Mouse (Mus musculus): ENCODE measurements around the gene Gm3264. TPM values are rescaled to one million over a fixed set of nuclear protein-coding genes. Genes with fewer than 3 reads are reported as not detected.
"Not testable (repeated sequence)": the region's sequence is repeated elsewhere in the genome, so short reads cannot be mapped to it uniquely, and the experiment has no call there.

Gene Gm3264
- 1.1 and 1.7 TPM in 2 replicates for polyA plus RNA-seq (2014; fragmentation: Nextera tagmentation; extraction: Ambion mirVana)

GRCm38 (mm10) chr14:4855299-4855980, at the start of gene Gm3264:
Gene Gm3264 (plus strand): TSS chr14:4855576.
- peak within 1 kb of the TSS; percentile 48 for H3K9ac ChIP-seq (replicated peaks; ENCODE audit: low read length)
- 3% methylated on average over 29 of the region's 59 CpGs for WGBS
- peak within 1 kb of the TSS; percentile 40 for H3K4me2 ChIP-seq (ENCODE audit: low read depth, low read length)
- not testable (repeated sequence) for H3K4me1 ChIP-seq (ENCODE audit: control insufficient read depth, insufficient read depth, low read length); H3K27ac ChIP-seq (replicated peaks; ENCODE audit: low read depth, low read length); ATAC-seq (replicated peaks; ENCODE audit: insufficient number of reproducible peaks, low FRiP score, low TSS enrichment, low read depth); H3K27me3 ChIP-seq (ENCODE audit: control insufficient read depth, insufficient read depth, low read length); H3K36me3 ChIP-seq (replicated peaks; ENCODE audit: control insufficient read depth, insufficient read depth, low read depth, low read length); H3K9me3 ChIP-seq (replicated peaks; ENCODE audit: control insufficient read depth, low read length)
- H3K4me3 ChIP-seq (ENCODE audit: low read depth, low read length) = peak within 1 kb of the TSS; percentile 32
- peak; percentile 1 for DNase-seq (ENCODE audit: low spot score)

GRCm38 (mm10) chr14:4806421-4806820, 49.0 kb upstream of the Gm3264 start:
- not testable (repeated sequence) for H3K4me1 ChIP-seq (ENCODE audit: control insufficient read depth, insufficient read depth, low read length); H3K9me3 ChIP-seq (replicated peaks; ENCODE audit: control insufficient read depth, low read length); H3K27me3 ChIP-seq (ENCODE audit: control insufficient read depth, insufficient read depth, low read length); H3K4me3 ChIP-seq (ENCODE audit: low read depth, low read length); H3K9ac ChIP-seq (replicated peaks; ENCODE audit: low read length); H3K4me2 ChIP-seq (ENCODE audit: low read depth, low read length); DNase-seq (ENCODE audit: low spot score); ATAC-seq (replicated peaks; ENCODE audit: insufficient number of reproducible peaks, low FRiP score, low TSS enrichment, low read depth); H3K36me3 ChIP-seq (replicated peaks; ENCODE audit: control insufficient read depth, insufficient read depth, low read depth, low read length); H3K27ac ChIP-seq (replicated peaks; ENCODE audit: low read depth, low read length)
- 82% methylated on average over 6 of the region's 6 CpGs for WGBS

- H3K27me3 ChIP-seq (ENCODE audit: control insufficient read depth, insufficient read depth, low read length); ATAC-seq (replicated peaks; ENCODE audit: insufficient number of reproducible peaks, low FRiP score, low TSS enrichment, low read depth); H3K4me1 ChIP-seq (ENCODE audit: control insufficient read depth, insufficient read depth, low read length); H3K4me2 ChIP-seq (ENCODE audit: low read depth, low read length); H3K9me3 ChIP-seq (replicated peaks; ENCODE audit: control insufficient read depth, low read length); H3K9ac ChIP-seq (replicated peaks; ENCODE audit: low read length); H3K36me3 ChIP-seq (replicated peaks; ENCODE audit: control insufficient read depth, insufficient read depth, low read depth, low read length); H3K27ac ChIP-seq (replicated peaks; ENCODE audit: low read depth, low read length); H3K4me3 ChIP-seq (ENCODE audit: low read depth, low read length); DNase-seq (ENCODE audit: low spot score): not testable (repeated sequence)
- WGBS = 100% methylated on average over 2 of the region's 7 CpGs
These were observed 33.4 kb upstream of the Gm3264 start for GRCm38 (mm10) chr14:4821950-4822349.

- H3K4me2 ChIP-seq (ENCODE audit: low read depth, low read length); H3K4me3 ChIP-seq (ENCODE audit: low read depth, low read length); H3K9me3 ChIP-seq (replicated peaks; ENCODE audit: control insufficient read depth, low read length); H3K4me1 ChIP-seq (ENCODE audit: control insufficient read depth, insufficient read depth, low read length); H3K27ac ChIP-seq (replicated peaks; ENCODE audit: low read depth, low read length); H3K9ac ChIP-seq (replicated peaks; ENCODE audit: low read length); DNase-seq (ENCODE audit: low spot score); H3K27me3 ChIP-seq (ENCODE audit: control insufficient read depth, insufficient read depth, low read length); H3K36me3 ChIP-seq (replicated peaks; ENCODE audit: control insufficient read depth, insufficient read depth, low read depth, low read length); ATAC-seq (replicated peaks; ENCODE audit: insufficient number of reproducible peaks, low FRiP score, low TSS enrichment, low read depth): not testable (repeated sequence)
- WGBS = no CpG with 5 or more reads among the region's 4 CpGs
These were observed 17.6 kb upstream of the Gm3264 start, which contains the start of gene Gm3269 for GRCm38 (mm10) chr14:4837806-4838205. Gene Gm3269 (plus strand): TSS chr14:4838106.

- ATAC-seq (replicated peaks; ENCODE audit: insufficient number of reproducible peaks, low FRiP score, low TSS enrichment, low read depth); DNase-seq (ENCODE audit: low spot score); H3K9ac ChIP-seq (replicated peaks; ENCODE audit: low read length); H3K27ac ChIP-seq (replicated peaks; ENCODE audit: low read depth, low read length); H3K27me3 ChIP-seq (ENCODE audit: control insufficient read depth, insufficient read depth, low read length); H3K4me1 ChIP-seq (ENCODE audit: control insufficient read depth, insufficient read depth, low read length); H3K4me2 ChIP-seq (ENCODE audit: low read depth, low read length); H3K4me3 ChIP-seq (ENCODE audit: low read depth, low read length); H3K9me3 ChIP-seq (replicated peaks; ENCODE audit: control insufficient read depth, low read length); H3K36me3 ChIP-seq (replicated peaks; ENCODE audit: control insufficient read depth, insufficient read depth, low read depth, low read length): not testable (repeated sequence)
- 83% methylated on average over 1 of the region's 3 CpGs for WGBS
These were observed 36.7 kb downstream of the Gm3264 start, which contains the start of gene Gm3278 for GRCm38 (mm10) chr14:4892116-4892515. Gene Gm3278 (plus strand): TSS chr14:4892416.

Other genes starting within 250 kb of the Gm3264 start
- gene Gm8159, start 223.2 kb upstream of the Gm3264 start, polyA plus RNA-seq (2014; fragmentation: Nextera tagmentation; extraction: Ambion mirVana) = not detected in 2 replicates
- gene Gm3239, start 191.4 kb upstream of the Gm3264 start, polyA plus RNA-seq (2014; fragmentation: Nextera tagmentation; extraction: Ambion mirVana) = 0.31 and 0.35 TPM in 2 replicates
- not detected in 2 replicates for gene Gm7876, start 146.3 kb upstream of the Gm3264 start, polyA plus RNA-seq (2014; fragmentation: Nextera tagmentation; extraction: Ambion mirVana)
- 0.81 and 0.88 TPM in 2 replicates for gene Gm3252, start 128.8 kb upstream of the Gm3264 start, polyA plus RNA-seq (2014; fragmentation: Nextera tagmentation; extraction: Ambion mirVana)
- gene Gm9602, start 79.2 kb upstream of the Gm3264 start, polyA plus RNA-seq (2014; fragmentation: Nextera tagmentation; extraction: Ambion mirVana) = not detected in 2 replicates
- not detected in 2 replicates for gene Gm3269, start 17.5 kb upstream of the Gm3264 start, polyA plus RNA-seq (2014; fragmentation: Nextera tagmentation; extraction: Ambion mirVana)
- gene Gm3278, start 36.8 kb downstream of the Gm3264 start, polyA plus RNA-seq (2014; fragmentation: Nextera tagmentation; extraction: Ambion mirVana) = not detected in 2 replicates
- gene Gm8297, start 128.4 kb downstream of the Gm3264 start, polyA plus RNA-seq (2014; fragmentation: Nextera tagmentation; extraction: Ambion mirVana) = not detected in 2 replicates
- gene Gm3298, start 160.3 kb downstream of the Gm3264 start, polyA plus RNA-seq (2014; fragmentation: Nextera tagmentation; extraction: Ambion mirVana) = not detected in 2 replicates
- gene 4930555G01Rik, start 195.1 kb downstream of the Gm3264 start, polyA plus RNA-seq (2014; fragmentation: Nextera tagmentation; extraction: Ambion mirVana) = not detected in 2 replicates
- gene Gm8281, start 215.5 kb downstream of the Gm3264 start, polyA plus RNA-seq (2014; fragmentation: Nextera tagmentation; extraction: Ambion mirVana) = 2.0 and 2.2 TPM in 2 replicates

Data from embryonic facial prominence, embryonic 11.5 days (tissue).